Mouse (Mus musculus): ENCODE data around the gene Gtf3c3.

GRCm38 (mm10) chr1:54468662-54469061 lies 29.9 kb upstream of the Gtf3c3 start:
- TF ChIP-seq POLR2A (IDR thresholded peaks at IDR 0.05; ENCODE audit: extremely low read depth, insufficient read depth, low read length) (no peak), CTCF (IDR thresholded peaks at IDR 0.05; ENCODE audit: low read depth, low read length) (no peak)
